Mouse (Mus musculus): ENCODE results near the gene Pld1.

The Pld1 gene

GRCm38 (mm10) chr3:28144676-28145075 lies 206.2 kb downstream of the Pld1 start:
- in situ Hi-C loops (cut with MboI, MseI) = loop anchor here (10.0 kb wide), 1 partner anchor 600 kb away; no protein-coding TSS in a partner anchor

DNA sequence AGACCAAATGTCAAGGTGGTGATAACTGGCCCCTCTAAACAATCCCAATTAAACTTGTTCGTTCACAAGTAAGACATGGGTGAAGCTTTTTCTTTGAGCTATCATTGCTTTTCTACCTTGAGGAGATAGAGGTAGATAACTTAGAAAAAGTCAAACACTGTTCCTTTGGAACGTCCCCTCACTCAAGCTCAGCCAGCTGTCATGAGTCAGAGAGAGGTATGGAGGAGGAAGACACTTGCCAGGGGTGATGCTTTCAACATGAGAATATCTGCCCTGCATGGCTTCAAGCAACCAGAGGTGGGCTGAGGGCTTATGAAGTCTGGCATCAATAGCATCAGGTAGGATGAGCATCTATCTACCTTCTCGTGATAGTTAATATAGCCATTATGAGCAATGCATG lies 207.0 kb downstream of the Pld1 start:
- in situ Hi-C loops (cut with MboI, MseI) = loop anchor here (10.0 kb wide), 1 partner anchor 599 kb away; no protein-coding TSS in a partner anchor

DNA sequence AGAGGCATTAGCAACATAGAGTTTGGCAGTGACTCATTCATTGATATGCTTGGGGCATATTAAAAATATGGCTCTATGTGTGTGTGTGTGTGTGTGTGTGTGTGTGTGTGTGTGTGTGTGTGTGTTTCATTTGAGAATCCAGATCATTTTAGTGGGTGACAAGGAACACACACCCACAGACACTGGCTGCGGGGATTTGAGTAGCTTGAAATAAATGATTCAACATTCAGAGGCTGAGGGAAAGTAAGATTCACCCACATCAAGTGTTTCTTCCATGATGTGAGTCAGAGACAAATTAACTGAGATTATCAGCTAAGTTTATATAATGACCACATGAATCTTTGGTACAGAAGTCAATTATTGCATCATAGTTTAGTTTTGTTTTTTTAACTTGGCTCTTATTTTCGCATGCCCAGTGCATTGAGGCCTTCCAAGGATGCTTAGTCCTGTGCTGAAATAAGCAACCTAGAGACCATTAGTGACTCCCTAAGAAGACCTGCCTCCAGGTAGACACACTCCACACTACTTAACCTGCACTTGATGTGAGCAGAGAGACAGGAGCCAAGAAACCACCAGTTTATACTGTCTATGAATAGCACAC lies 211.3 kb downstream of the Pld1 start:
- in situ Hi-C loops (cut with MboI, MseI) = loop anchor here (10.0 to 25.0 kb wide), 2 partner anchors 595 to 813 kb away; no protein-coding TSS in a partner anchor

DNA sequence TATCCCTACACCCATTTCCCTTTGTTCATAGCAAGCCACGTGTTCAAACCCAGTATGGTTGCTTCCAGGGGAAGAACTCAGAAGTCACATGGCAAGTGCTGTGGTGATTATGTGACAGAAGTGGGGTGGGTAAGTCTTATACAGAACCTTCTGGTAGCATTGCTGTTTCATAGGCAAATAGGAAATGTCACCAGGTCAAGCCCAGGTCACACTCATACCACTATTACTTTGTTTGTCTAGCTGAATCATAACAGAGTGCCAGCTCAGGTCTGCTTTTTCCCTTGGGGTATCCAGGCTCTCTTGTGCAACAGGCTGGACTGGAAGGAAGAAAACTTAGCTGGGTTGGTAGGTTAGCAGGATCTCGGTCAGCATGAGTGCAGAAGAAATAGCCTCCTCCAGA lies 219.5 kb downstream of the Pld1 start:
- in situ Hi-C loops (cut with MboI, MseI) = loop anchor here (25.0 kb wide), 1 partner anchor 804 kb away; no protein-coding TSS in a partner anchor

DNA sequence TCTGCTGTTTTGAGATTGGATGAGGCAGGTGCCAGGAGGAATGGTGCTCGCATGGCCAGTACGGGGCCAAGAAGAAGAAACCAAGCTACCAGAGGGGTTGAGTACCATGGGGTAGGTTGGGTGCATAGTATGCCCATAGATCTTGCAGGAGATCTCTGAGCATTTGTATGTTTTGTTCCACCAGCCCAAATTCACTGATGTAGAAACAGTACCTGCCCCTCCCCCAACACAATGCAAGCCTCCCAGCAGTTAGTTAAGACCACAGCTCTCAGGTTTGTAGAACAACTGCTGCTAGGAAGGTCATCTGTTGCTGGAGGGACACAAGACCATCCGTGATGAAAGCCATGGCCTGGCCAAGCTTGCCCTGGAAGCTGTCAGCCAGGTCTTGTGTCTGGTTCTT lies 220.4 kb downstream of the Pld1 start:
- in situ Hi-C loops (cut with MboI, MseI) = loop anchor here (25.0 kb wide), 1 partner anchor 803 kb away; no protein-coding TSS in a partner anchor

GRCm38 (mm10) chr3:28162346-28162745 lies 223.9 kb downstream of the Pld1 start:
- in situ Hi-C loops (cut with MboI, MseI) = loop anchor here (10.0 to 25.0 kb wide), 2 partner anchors 402 to 800 kb away; no protein-coding TSS in a partner anchor

DNA sequence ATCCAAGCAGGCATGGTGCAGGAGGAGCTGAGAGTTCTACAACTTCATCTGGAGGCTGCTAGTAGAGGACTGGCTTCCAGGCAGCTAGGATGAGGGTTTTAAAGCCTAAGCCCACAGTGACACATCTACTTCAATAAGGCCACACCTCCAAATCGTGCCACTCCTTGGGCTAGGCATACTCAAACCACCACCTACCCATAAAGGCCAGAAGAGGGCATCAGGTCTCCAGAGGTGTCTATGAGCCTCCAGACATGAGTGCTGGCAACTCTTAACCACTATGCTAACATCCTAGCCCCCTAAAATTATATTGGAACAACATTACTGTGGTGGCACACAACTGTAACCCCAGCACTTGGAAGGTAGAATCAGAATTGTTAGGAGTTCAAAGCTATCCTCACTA lies 226.2 kb downstream of the Pld1 start:
- in situ Hi-C loops (cut with MboI, MseI) = loop anchor here (10.0 to 25.0 kb wide), 2 partner anchors 400 to 798 kb away; no protein-coding TSS in a partner anchor

DNA sequence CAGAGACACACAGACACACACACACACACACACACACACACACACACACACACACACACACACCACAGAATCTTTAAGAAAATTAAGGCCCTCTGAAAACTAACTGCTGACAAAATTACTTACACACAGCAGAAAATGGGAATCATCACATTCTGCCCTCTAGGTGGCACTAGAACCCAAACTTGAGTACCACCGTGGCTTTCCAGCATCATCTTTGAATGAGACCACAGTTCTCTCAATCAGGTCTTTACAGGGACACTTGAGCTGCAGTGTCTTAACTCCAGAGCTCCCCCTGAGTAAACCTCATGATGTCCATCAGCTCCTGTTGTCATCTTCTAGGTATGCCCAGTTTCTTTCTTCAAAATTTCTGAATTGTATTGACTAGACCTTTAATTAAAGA lies 227.1 kb downstream of the Pld1 start:
- in situ Hi-C loops (cut with MboI, MseI) = loop anchor here (10.0 to 25.0 kb wide), 2 partner anchors 399 to 797 kb away; no protein-coding TSS in a partner anchor

DNA sequence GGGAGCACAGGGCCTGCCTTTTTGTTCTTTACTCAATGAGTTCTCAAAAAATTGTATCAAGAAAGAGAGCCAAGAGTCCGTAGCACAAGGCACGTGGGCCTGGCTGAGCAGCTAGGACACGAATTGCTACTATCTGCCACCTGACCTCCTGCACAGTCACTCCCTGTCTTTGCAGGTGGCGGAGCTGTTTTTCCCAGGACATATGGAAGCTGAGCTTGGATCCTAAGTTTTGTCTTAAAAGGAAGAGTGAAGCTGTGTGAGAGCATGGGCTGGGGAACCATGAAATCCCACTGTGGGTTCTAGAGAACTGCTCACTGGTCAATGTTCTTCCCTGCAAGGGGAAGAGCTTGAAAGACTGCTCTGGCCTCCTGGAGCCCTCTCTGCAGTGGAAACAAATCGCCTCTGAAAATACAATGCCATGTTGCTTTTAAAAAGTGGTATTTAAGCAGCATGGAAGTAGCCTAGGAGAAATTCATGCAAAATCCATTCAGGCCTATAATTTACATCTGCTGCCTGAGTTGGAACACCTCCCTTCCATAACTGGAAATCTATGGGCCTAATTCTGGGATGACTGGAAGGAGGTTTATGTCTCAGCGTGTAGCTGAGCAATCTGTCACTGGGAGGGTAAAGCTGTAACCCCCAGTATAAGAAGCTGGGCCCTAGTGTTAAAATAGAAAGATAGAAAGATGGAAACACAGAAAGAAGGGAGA lies 229.5 kb downstream of the Pld1 start:
- in situ Hi-C loops (cut with MboI, MseI) = loop anchor here (10.0 to 25.0 kb wide), 2 partner anchors 397 to 794 kb away; no protein-coding TSS in a partner anchor

GRCm38 (mm10) chr3:28170911-28171618 lies 232.6 kb downstream of the Pld1 start:
- in situ Hi-C loops (cut with MboI, MseI) = loop anchor here (25.0 kb wide), 1 partner anchor 791 kb away; no protein-coding TSS in a partner anchor

DNA sequence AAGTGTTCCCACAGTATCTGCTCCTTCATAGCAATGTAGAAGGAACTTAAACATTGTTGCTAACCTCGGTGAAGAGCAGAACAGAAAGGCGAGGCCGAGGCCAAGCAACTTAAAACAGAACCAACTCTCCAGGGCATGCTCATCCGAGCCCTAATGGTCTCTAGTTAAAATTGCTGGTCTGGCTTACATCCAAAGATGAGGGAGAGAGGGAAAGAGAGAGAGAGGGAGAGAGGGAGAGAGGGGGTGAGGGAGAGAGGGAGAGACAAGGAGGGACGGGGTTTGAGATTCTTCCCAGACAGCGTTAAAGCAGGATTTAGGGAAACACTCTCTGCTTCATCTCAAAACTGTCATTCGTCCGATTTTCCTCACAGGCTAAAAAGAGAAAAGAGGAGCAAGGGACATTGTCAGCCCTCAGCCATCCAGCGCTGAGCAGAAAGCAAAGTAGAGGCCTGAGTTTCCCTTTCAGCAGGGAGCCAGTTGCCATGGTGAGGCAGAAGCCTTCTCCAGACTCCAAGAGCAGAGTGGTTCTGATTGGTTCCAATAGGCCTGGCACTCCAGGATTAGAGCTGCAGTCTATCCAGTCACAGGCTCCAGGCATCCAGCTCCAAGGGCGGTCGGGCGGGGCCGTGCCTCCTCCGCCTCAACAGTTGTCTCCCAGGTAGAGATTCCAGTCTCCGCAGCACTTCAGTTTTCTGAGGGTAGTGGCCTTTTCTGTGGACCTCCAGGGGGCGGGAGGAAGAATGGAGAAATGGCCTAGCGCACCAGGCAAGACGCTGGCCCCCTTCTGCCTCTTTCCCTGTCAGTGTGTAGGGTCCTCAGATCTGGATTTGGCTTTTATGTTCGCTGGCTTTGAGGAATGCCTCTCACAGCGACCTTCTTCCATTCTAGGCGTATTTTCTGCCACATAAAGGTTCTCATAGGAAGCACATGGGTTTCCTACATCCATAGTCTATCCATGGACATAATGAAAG lies 237.8 kb downstream of the Pld1 start:
- in situ Hi-C loops (cut with MboI, MseI) = no loop called here

DNA sequence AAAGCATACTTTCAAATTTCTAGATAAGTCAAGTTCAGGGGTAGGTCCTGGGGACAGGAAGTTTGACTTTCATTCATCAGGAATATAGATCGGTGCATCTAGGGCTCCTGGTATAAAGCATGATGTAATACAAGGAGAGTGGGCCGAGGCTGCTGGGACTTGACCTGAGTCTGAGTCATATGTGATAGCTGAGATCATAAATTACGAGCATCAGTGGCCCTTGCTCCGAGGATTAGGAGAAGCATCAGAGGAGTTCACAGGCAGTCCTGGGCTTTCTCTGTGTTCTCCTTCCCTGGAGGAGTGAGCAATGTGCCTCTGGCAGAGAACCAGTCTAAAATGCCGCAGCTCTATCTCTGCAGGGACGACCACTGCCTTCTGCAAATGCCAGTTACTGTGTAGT lies 239.8 kb downstream of the Pld1 start:
- in situ Hi-C loops (cut with MboI, MseI) = no loop called here

All from T-helper 1 cell (primary cell).